Mouse (Mus musculus): ENCODE results near the gene Olfr1346. TPM values are rescaled to one million over a fixed set of nuclear protein-coding genes. Genes with fewer than 3 reads are reported as not detected.
"Not testable (repeated sequence)": the region's sequence is repeated elsewhere in the genome, so short reads cannot be mapped to it uniquely, and the experiment has no call there.

The Olfr1346 gene
- not detected in 2 replicates for polyA plus RNA-seq (2015; fragmentation: Nextera tagmentation; extraction: Ambion mirVana)

GRCm38 (mm10) chr7:6466951-6467350, at the start of gene Olfr1346:
Olfr1346 (plus strand) TSS chr7:6467101.
- Histone ChIP-seq H3K36me3 (ENCODE audit: control insufficient read depth, insufficient read depth, low read length) (no peaks in the 10 kb centered on the region), H3K4me1 (ENCODE audit: control insufficient read depth, insufficient read depth, low read length) (no peaks in the 10 kb centered on the region), H3K4me3 (ENCODE audit: low read length) (no peak within 1 kb of the TSS), H3K4me2 (ENCODE audit: low read depth, low read length) (no peak within 1 kb of the TSS), H3K27ac (ENCODE audit: low read length) (no peak within 1 kb of the TSS), H3K9me3 (ENCODE audit: control insufficient read depth, low read length) (no peaks in the 10 kb centered on the region), H3K9ac (ENCODE audit: low read depth, low read length) (no peak within 1 kb of the TSS), H3K27me3 (replicated peaks; ENCODE audit: control insufficient read depth, insufficient read depth, low read length) (no peaks in the 10 kb centered on the region)
- no peak for ATAC-seq

GRCm38 (mm10) chr7:6419894-6420293, 47.0 kb upstream of the Olfr1346 start:
- no peak overlapping the region for H3K4me2 ChIP-seq (ENCODE audit: low read depth, low read length)
- H3K9ac ChIP-seq (ENCODE audit: low read depth, low read length) = no peak overlapping the region
- H3K27me3 ChIP-seq (replicated peaks; ENCODE audit: control insufficient read depth, insufficient read depth, low read length) = no peaks in the 10 kb centered on the region
- H3K27ac ChIP-seq (ENCODE audit: low read length) = no peak overlapping the region
- H3K4me1 ChIP-seq (ENCODE audit: control insufficient read depth, insufficient read depth, low read length) = no peaks in the 10 kb centered on the region
- no peak for ATAC-seq
- no peaks in the 10 kb centered on the region for H3K36me3 ChIP-seq (ENCODE audit: control insufficient read depth, insufficient read depth, low read length)
- H3K9me3 ChIP-seq (ENCODE audit: control insufficient read depth, low read length) = no peaks in the 10 kb centered on the region
- H3K4me3 ChIP-seq (ENCODE audit: low read length) = no peak overlapping the region
- WGBS = 71% methylated on average over 6 of the region's 6 CpGs

GRCm38 (mm10) chr7:6429381-6429780, 37.5 kb upstream of the Olfr1346 start:
- no peak overlapping the region for H3K4me2 ChIP-seq (ENCODE audit: low read depth, low read length)
- no peak overlapping the region for H3K27ac ChIP-seq (ENCODE audit: low read length)
- H3K4me3 ChIP-seq (ENCODE audit: low read length) = no peak overlapping the region
- H3K27me3 ChIP-seq (replicated peaks; ENCODE audit: control insufficient read depth, insufficient read depth, low read length) = no peaks in the 10 kb centered on the region
- WGBS = 83% methylated on average over 3 of the region's 3 CpGs
- no peak for ATAC-seq
- H3K9ac ChIP-seq (ENCODE audit: low read depth, low read length) = no peak overlapping the region
- peaks cover 2% of the 10 kb centered on the region; the same call in 1 of the 2 replicates for H3K9me3 ChIP-seq (ENCODE audit: control insufficient read depth, low read length)
- no peaks in the 10 kb centered on the region for H3K36me3 ChIP-seq (ENCODE audit: control insufficient read depth, insufficient read depth, low read length)
- no peaks in the 10 kb centered on the region for H3K4me1 ChIP-seq (ENCODE audit: control insufficient read depth, insufficient read depth, low read length)

GRCm38 (mm10) chr7:6430342-6430741, 36.6 kb upstream of the Olfr1346 start:
- no peaks in the 10 kb centered on the region for H3K27me3 ChIP-seq (replicated peaks; ENCODE audit: control insufficient read depth, insufficient read depth, low read length)
- WGBS = 32% methylated on average over 2 of the region's 2 CpGs
- no peak for ATAC-seq
- H3K9ac ChIP-seq (ENCODE audit: low read depth, low read length) = no peak overlapping the region
- no peak overlapping the region for H3K4me3 ChIP-seq (ENCODE audit: low read length)
- no peak overlapping the region for H3K27ac ChIP-seq (ENCODE audit: low read length)
- no peak overlapping the region for H3K4me2 ChIP-seq (ENCODE audit: low read depth, low read length)
- H3K4me1 ChIP-seq (ENCODE audit: control insufficient read depth, insufficient read depth, low read length) = no peaks in the 10 kb centered on the region
- H3K9me3 ChIP-seq (ENCODE audit: control insufficient read depth, low read length) = peaks cover 2% of the 10 kb centered on the region; the same call in 1 of the 2 replicates
- H3K36me3 ChIP-seq (ENCODE audit: control insufficient read depth, insufficient read depth, low read length) = no peaks in the 10 kb centered on the region

- WGBS = 77% methylated on average over 3 of the region's 3 CpGs
- no peak within 1 kb of the TSS for H3K4me3 ChIP-seq (ENCODE audit: low read length)
- no peak within 1 kb of the TSS for H3K9ac ChIP-seq (ENCODE audit: low read depth, low read length)
- no peak for ATAC-seq
- no peak within 1 kb of the TSS for H3K4me2 ChIP-seq (ENCODE audit: low read depth, low read length)
- H3K9me3 ChIP-seq (ENCODE audit: control insufficient read depth, low read length) = no peaks in the 10 kb centered on the region
- no peaks in the 10 kb centered on the region for H3K4me1 ChIP-seq (ENCODE audit: control insufficient read depth, insufficient read depth, low read length)
- H3K36me3 ChIP-seq (ENCODE audit: control insufficient read depth, insufficient read depth, low read length) = no peaks in the 10 kb centered on the region
- H3K27me3 ChIP-seq (replicated peaks; ENCODE audit: control insufficient read depth, insufficient read depth, low read length) = no peaks in the 10 kb centered on the region
- no peak within 1 kb of the TSS for H3K27ac ChIP-seq (ENCODE audit: low read length)
Measured at GRCm38 (mm10) chr7:6438388-6438787, 28.5 kb upstream of the Olfr1346 start, which contains the start of gene Olfr1344. Olfr1344 (plus strand) TSS chr7:6438688.

GRCm38 (mm10) chr7:6441173-6441572, 25.7 kb upstream of the Olfr1346 start:
- Histone ChIP-seq H3K4me2 (ENCODE audit: low read depth, low read length) (no peak overlapping the region), H3K9ac (ENCODE audit: low read depth, low read length) (no peak overlapping the region), H3K36me3 (ENCODE audit: control insufficient read depth, insufficient read depth, low read length) (no peaks in the 10 kb centered on the region), H3K9me3 (ENCODE audit: control insufficient read depth, low read length) (no peaks in the 10 kb centered on the region), H3K4me1 (ENCODE audit: control insufficient read depth, insufficient read depth, low read length) (no peaks in the 10 kb centered on the region), H3K27me3 (replicated peaks; ENCODE audit: control insufficient read depth, insufficient read depth, low read length) (no peaks in the 10 kb centered on the region), H3K27ac (ENCODE audit: low read length) (no peak overlapping the region), H3K4me3 (ENCODE audit: low read length) (no peak overlapping the region)
- no peak for ATAC-seq
- 59% methylated on average over 2 of the region's 2 CpGs for WGBS

GRCm38 (mm10) chr7:6447771-6448170, 19.1 kb upstream of the Olfr1346 start:
- H3K4me2 ChIP-seq (ENCODE audit: low read depth, low read length) = no peak overlapping the region
- no peaks in the 10 kb centered on the region for H3K9me3 ChIP-seq (ENCODE audit: control insufficient read depth, low read length)
- no peaks in the 10 kb centered on the region for H3K4me1 ChIP-seq (ENCODE audit: control insufficient read depth, insufficient read depth, low read length)
- 78% methylated on average over 5 of the region's 5 CpGs for WGBS
- no peaks in the 10 kb centered on the region for H3K27me3 ChIP-seq (replicated peaks; ENCODE audit: control insufficient read depth, insufficient read depth, low read length)
- H3K9ac ChIP-seq (ENCODE audit: low read depth, low read length) = no peak overlapping the region
- no peaks in the 10 kb centered on the region for H3K36me3 ChIP-seq (ENCODE audit: control insufficient read depth, insufficient read depth, low read length)
- no peak for ATAC-seq
- no peak overlapping the region for H3K4me3 ChIP-seq (ENCODE audit: low read length)
- H3K27ac ChIP-seq (ENCODE audit: low read length) = no peak overlapping the region

GRCm38 (mm10) chr7:6455868-6456267, 11.0 kb upstream of the Olfr1346 start, which contains the start of gene Olfr1336:
Olfr1336 (plus strand) TSS chr7:6456168.
- Histone ChIP-seq H3K36me3 (ENCODE audit: control insufficient read depth, insufficient read depth, low read length) (no peaks in the 10 kb centered on the region), H3K4me1 (ENCODE audit: control insufficient read depth, insufficient read depth, low read length) (no peaks in the 10 kb centered on the region), H3K4me3 (ENCODE audit: low read length) (no peak within 1 kb of the TSS), H3K9ac (ENCODE audit: low read depth, low read length) (no peak within 1 kb of the TSS), H3K27me3 (replicated peaks; ENCODE audit: control insufficient read depth, insufficient read depth, low read length) (no peaks in the 10 kb centered on the region), H3K27ac (ENCODE audit: low read length) (no peak within 1 kb of the TSS), H3K4me2 (ENCODE audit: low read depth, low read length) (no peak within 1 kb of the TSS), H3K9me3 (ENCODE audit: control insufficient read depth, low read length) (no peaks in the 10 kb centered on the region)
- no peak for ATAC-seq

GRCm38 (mm10) chr7:6456399-6456798, 10.5 kb upstream of the Olfr1346 start:
- H3K9ac ChIP-seq (ENCODE audit: low read depth, low read length) = no peak overlapping the region
- no peaks in the 10 kb centered on the region for H3K9me3 ChIP-seq (ENCODE audit: control insufficient read depth, low read length)
- whole genome bisulfite sequencing = 46% methylated on average over 3 of the region's 3 CpGs
- H3K27ac ChIP-seq (ENCODE audit: low read length) = no peak overlapping the region
- H3K36me3 ChIP-seq (ENCODE audit: control insufficient read depth, insufficient read depth, low read length) = no peaks in the 10 kb centered on the region
- no peak for ATAC-seq
- no peak overlapping the region for H3K4me2 ChIP-seq (ENCODE audit: low read depth, low read length)
- no peaks in the 10 kb centered on the region for H3K4me1 ChIP-seq (ENCODE audit: control insufficient read depth, insufficient read depth, low read length)
- H3K27me3 ChIP-seq (replicated peaks; ENCODE audit: control insufficient read depth, insufficient read depth, low read length) = no peaks in the 10 kb centered on the region
- H3K4me3 ChIP-seq (ENCODE audit: low read length) = no peak overlapping the region

GRCm38 (mm10) chr7:6477633-6478032, 10.7 kb downstream of the Olfr1346 start:
- not testable (repeated sequence) for H3K27me3 ChIP-seq (replicated peaks; ENCODE audit: control insufficient read depth, insufficient read depth, low read length); H3K9me3 ChIP-seq (ENCODE audit: control insufficient read depth, low read length)
- 61% methylated on average over 2 of the region's 2 CpGs for WGBS

More at GRCm38 (mm10) chr7:6477633-6478032, 10.7 kb downstream of the Olfr1346 start:
- H3K27ac ChIP-seq (ENCODE audit: low read length); H3K36me3 ChIP-seq (ENCODE audit: control insufficient read depth, insufficient read depth, low read length); H3K4me1 ChIP-seq (ENCODE audit: control insufficient read depth, insufficient read depth, low read length); H3K4me2 ChIP-seq (ENCODE audit: low read depth, low read length); H3K9ac ChIP-seq (ENCODE audit: low read depth, low read length); ATAC-seq; H3K4me3 ChIP-seq (ENCODE audit: low read length): not testable (repeated sequence)

All from intestine, embryonic 16.5 days (tissue).